Mouse (Mus musculus): ENCODE data around the gene Spef2.
"Not testable (repeated sequence)": the region's sequence is repeated elsewhere in the genome, so short reads cannot be mapped to it uniquely, and the experiment has no call there.

Spef2 gene

DNA sequence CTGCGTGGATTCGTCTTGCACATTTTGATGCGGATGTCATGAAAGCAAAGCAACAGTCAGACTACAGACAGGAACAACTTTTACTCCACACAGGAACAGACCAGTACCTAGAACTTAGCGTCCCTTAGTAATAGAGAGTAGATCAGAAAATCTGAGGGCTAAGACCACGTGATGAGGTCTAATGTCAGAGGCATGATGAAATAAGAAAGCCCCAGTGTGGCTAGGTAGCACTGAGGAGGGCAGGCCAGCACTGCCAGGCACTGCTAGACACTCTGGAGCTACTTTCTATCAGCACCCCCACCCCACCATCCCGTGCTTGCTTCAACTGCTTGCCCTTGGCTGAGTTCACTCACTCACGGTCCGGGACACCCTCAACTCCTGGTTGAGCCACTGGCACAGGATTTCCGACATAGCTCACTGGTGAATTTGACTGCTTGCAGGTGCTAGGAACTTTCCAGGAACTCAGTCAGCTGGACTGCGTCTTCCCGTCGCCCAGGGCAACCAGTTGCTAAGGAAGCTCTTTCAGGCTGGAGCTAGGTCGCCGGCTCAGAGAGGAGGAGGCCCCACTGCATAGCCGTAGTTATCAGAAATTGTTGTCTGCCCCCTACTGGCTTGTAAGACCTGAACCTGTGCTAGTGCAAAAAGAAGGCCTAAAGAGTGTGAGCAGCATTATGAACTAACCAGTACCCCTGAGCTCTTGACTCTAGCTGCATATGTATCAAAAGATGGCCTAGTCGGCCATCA is at the start of gene Spef2:
TSS of gene Spef2 (minus strand) at position 510 of the 744 bp plus-strand sequence.
- peak; percentile 67 for DNase-seq (ENCODE audit: inconsistent ontology term)

DNA sequence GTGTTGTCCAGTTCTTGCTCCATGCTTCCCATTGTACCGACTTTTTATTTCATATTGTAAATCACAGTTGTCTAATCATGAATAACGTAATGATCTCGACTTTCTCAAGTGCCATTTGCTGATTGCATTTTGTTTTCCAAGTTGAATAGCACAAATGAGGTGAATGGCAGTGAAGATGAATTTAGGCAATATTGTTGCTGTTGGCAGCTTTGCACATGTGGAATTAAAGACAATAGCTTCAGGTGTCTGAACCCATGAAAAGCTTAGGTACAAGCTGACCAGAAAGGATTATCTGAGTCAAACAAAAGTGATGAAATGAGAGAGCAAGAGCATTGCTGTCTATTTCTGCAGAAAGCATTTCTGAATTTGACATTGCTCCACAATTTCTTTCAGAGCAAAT is 45.5 kb upstream of the Spef2 start:
- no peak for DNase-seq (ENCODE audit: inconsistent ontology term)

DNA sequence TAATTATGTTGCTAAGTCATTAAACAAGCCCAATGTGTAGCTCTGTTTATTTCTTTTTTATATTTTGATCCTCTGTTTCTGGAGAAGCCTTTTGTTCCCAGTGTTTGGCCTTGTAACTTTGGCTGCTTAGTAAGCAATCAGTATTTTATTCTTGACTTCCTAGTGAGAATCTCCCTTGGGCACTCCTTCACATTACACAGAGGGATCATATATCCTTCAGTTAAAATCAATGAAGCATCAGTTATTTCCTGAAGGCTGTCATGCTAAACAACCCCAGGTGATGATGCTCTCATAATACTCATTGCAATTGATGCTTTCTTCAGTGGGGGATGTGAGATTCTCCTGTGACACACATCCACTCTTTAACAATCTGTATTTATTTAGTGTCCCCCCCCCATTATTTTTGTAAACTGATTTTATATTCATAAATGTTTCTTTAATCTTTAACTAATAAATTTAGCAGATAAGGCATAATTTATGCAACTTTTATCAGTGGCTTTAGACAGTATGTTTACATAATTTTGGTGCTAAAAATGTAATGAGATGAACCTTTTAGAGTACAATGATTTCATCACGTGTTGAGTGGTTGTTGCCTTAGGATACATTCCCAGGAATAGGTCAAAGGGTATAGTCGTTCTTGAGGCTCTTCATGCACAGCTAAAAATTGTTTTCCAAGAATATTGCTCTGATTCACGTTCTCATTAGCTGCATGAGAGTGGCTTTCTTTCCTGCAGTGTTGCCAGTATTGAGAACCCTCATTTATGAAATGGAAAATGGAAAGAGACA is 39.8 kb upstream of the Spef2 start:
- no peak for DNase-seq (ENCODE audit: inconsistent ontology term)

DNA sequence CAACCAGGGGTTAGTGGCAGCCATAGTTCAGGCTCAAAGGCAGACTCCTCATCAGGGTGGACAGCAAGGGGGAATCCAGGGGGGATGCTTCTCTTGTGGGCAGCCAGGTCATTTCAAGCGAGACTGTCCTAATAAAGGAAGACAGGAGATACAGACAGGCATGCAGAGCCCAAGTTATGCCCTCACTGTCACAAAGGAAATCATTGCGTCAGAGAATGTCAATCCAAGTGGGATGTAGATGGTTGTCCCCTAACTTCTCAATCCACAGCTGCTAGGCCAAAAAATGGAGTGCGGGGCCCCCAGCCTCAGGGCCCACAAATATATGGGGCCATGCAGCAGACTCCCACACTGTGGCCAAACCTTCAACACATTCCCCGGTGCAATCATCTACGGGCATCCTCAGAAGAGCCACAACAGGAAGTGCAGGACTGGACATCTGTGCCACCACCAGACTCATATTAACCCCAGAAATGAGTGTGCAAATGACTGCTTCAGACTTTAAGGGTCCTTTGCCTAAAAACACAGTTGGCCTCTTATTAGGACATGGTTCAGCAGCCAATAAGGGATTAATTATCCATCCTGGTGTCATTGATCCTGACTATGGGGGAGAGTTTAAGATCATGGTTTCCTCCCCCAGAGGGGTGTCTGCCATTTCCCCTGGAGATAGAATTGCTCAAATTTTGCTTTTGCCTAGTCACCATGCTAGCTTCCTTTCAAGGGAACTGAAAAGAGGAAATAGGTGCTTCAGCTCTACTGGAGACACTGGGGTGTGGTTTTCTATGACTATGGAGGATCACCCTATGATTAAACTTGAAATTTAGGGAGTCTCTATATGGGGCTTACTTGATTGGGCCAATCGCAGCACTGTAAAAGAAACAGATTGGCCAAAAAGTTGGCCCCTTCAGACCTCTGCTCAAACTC is 25.8 kb upstream of the Spef2 start:
- DNase-seq (ENCODE audit: inconsistent ontology term): not testable (repeated sequence)

DNA sequence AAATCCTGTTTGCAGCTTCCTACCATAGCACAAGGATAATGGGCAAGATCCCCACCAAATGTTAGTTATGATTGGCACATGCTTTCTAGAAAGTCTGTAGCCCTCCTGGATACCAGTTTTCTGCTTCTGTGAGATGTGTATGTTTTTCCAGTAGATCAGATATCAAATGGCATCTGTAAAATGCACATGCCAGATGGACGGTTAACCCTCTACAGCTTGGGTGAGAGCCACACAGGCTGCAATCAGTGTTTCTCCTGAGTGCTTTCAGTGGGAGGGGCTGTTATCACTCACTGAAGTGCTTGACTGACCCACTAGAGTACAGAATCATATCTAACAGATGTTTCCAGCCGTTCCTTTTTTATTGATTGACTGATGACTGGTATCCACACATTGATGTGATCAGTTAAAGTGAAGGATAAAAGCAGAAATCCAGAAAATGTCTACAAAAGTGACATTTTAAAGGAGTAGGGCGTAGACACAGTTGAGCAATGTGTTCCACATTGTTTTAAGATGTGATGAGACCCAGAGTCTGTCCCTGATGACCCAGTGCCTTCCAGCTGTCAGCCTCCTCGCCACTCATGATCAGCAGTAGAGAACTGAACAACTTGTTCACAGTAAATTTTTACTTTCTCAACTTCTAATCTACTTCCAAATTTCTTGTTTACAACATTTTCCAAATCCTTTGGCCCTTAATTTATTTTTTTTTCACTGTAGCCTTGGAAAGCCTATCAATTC is 19.7 kb upstream of the Spef2 start:
- no peak for DNase-seq (ENCODE audit: inconsistent ontology term)

DNA sequence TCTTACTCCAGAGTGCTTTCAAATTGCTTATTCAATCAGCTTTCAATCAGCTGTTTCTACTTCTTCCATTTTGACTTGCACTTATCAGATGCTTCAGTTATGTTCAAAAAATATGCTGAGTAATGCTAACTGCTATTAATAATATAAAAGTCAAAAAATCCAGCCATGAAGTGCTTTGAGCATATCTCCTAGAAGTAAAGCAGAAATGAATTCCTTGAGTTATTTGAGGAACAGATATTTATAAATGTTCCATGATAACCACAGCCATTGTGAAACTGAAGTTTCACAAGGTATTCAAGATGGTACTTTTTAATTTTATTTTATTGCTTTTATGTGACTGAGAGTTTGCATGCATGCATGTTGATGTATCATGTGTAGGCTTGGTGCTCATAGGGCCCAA is 18.4 kb upstream of the Spef2 start:
- DNase-seq (ENCODE audit: inconsistent ontology term): no peak

DNA sequence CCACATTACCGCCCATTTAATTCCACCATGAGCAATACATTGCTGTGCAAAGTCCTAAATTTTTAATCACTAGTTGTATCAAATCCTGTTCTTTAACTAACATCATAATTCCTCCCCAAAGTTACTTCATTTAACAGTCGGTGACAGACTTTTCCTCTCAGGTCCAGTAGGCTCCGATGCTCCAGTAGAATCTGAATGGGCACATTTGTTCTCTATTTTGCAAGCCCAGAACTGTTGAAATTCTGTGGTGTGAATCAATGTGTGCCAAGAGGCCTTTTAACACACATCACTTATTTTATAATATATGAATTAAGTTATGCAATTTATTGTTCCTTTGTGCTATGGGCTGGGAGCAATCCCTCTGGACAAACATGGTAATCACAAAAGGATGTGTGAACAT is 2.3 kb upstream of the Spef2 start:
- no peak for DNase-seq (ENCODE audit: inconsistent ontology term)

DNA sequence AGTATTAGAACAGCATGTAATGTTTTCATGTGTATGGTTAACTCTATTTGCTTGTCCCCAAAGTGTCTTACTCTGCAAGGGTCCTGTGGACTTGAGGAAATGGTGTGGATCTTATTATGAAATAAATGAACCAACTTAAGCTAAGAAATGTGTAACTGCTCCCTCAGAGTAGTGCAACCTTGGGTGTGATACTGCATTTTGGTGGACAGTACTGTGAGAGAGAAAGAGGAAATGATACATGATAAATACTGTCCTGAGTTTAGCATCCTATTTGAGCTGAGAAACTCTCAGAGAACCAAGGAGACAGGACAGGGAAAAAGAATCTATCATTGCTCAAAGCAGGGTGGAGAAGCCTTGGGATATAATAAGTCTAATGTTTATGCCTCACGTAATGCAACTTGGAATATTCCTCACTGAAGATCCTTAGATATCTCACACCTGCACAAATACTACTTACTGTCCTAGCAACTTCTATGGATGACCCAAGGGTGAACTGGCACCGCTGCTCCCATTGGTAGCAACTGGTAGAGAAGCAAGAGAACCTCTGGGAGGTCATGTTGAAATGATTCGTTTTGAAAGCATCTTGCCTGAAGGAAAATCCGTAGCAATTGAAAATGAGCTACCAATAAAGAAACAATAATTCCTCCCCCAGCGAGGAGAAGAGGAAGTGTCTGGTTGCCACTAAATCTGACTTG is 1.1 kb downstream of the Spef2 start:
- no peak for DNase-seq (ENCODE audit: inconsistent ontology term)

DNA sequence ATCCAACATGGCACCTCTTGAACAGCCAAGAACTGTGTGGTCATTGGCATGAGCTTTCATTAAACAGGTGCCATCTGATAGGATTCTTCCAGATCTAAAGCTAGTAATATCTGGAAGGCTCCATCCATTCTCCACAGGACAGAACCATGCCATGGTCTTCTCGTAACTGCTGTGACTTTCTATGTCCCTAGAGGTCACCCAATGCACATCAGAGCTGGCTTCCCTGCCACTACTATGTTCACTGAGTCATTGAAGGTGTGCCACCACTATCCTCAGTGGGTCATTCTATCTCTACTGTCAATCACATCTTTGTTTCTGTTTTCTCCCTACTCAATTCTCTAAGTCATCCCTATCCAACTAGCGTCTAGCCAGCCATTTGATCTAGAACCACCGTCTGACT is 6.5 kb downstream of the Spef2 start:
- DNase-seq (ENCODE audit: inconsistent ontology term): no peak

DNA sequence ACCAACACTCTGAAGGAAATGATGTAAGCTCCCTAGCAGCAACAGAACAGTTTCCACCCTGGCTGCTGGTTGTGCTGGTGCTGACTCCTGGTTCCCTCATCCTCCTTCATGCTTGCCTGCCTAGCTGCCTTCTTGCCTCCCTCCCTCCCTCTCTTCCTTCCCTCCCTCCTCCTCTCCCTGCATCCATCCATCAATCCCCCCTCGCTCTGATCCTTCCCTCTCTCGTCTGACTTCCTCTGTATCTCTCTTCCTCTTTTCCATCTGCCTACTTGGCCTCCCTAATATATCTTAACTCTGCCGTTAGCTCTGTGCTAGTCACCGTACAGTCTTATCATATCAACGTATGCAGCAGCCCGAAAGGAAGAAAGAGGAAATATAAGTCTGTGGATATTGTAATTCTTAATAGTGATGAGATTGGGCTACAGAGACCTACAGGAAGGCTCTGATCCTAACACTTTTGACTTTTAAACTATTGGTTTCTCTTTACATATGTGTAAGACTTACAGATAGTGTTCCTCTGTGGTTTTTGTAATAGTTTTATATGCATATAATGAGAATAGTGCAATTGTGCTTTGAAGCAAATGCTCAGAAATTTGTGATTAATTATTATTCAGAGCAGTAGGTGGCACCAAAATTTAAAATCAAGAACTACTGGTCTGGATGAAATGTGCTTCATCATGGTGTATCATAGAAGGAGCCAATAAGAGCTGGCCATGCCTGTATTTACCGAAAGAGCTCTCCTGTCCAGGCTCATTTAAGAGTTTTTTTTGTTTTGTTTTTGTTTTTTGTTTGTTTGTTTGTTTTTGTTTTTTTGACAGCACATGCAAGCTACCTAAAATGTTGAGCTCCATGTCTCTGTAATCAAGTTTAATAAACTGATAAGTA is 33.9 kb downstream of the Spef2 start:
- no peak for DNase-seq (ENCODE audit: inconsistent ontology term)

DNA sequence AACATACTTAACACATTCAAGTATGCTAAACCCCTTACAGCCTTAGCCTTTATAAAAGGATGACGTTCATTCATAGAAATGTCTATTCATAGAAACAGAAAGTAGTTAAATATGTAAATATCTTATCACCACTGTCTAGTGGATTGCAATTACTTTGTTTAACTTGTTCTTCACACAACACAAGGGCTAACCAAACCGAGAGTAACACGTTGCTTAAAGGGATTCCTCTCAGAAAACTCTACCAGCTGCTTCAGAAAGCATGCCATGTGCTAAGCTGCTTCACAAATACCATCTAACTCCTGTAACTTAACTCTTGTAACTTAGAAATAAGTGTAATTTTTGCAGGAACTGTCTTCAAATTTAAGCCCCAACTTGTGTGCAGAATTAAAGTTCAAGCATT is 35.0 kb downstream of the Spef2 start:
- DNase-seq (ENCODE audit: inconsistent ontology term): no peak

DNA sequence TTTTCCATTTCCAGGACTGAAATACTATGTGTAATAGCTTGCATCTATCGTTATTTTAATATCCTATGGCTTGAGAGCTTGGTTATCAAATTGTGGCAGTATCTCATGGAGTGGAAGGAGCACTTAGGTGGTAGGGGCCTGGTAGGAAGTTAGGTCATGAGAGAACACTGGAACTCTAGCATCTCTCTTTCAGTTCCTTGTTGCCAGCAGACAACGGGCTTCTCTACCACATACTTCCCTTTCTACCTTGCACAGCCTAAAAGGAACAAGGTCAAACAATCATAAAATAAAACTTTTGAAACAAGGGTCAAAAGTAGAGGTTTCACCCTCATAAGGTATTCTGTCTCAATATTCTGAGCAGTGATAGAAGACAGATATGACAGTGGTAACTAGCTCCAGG is 38.3 kb downstream of the Spef2 start:
- DNase-seq (ENCODE audit: inconsistent ontology term): no peak

DNA sequence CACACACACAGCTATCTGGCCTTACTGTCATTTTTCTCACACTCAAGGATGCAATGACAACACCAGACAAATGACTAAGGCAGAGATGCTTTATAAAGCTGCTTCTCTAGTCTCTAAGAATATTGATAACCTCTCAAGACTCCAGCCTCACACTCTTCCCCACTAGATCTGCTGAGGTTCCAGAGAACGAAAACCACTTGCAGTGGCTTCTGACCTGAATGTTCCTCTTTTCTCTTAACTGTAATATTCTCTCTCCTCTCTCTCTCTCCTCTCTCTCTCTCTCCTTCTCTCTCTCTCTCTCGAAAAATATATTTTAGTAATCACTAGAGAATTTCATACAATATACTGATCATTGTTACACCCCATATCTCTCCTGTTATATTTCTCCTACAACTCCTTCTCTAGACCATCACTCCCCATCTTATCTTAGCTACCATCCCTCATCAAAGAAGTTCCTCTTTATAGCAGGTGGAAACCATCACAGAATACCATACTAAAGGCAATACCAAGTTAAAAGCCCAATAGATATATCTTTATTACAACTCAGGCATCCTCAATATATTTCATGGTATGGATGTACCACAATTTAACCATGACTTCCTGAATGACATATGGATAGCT is 42.7 kb downstream of the Spef2 start:
- no peak for DNase-seq (ENCODE audit: inconsistent ontology term)

DNA sequence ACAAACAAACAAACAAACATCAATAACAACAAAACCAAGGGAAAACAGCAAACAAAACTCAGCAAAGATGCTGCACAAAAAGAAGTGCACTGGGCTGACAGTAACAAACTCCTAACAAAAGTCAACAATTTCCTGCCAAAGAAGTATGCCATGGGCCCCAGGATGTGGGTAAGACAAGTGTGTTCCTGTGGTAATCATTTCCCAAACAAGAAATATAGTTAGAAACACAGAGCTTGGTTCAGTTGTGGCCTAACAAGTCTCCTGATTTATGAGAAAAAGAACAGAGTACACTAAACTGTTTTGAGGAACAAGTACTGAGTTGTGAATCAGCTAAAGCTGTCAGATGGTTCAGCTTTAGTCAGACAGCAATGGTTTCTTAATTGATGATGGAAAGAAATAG is 46.8 kb downstream of the Spef2 start:
- DNase-seq (ENCODE audit: inconsistent ontology term): no peak

DNA sequence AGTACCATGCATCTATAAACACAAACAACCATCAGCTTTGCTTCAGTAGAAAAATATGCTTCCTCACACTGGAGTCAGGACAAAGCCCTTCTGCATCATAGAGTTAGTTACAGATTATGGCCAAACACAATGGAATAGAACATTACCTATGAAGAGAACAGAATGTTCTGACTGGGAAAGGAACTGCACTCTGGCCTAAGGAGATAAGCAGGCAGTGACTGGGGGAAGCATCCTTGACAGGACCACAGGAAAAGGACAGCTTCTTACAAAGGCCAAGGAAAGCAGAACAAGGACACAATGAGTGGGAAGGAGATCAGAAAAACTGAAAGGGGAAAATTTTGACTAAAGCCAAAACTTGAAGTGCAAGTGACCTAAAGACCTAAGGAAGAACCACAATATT is 56.9 kb downstream of the Spef2 start:
- no peak for DNase-seq (ENCODE audit: inconsistent ontology term)

DNA sequence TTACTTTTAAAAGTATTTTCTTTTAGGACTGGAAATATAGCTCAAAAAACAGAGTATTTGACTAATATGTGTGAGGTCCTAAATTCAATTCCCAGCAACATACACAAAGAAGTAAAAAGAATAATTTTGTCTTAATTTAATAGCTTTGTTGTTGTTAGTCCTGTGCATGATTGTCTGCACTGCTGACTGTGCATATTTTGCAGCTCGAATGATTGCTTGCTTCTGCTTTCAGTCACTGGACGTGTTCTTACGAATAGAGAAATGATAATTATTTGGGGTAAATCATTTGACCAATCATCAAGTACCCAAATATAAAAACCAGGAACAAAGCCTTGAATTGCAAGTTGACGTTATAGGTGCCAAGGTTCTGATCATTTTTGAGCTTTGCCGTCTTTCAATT is 57.8 kb downstream of the Spef2 start:
- no peak for DNase-seq (ENCODE audit: inconsistent ontology term)

DNA sequence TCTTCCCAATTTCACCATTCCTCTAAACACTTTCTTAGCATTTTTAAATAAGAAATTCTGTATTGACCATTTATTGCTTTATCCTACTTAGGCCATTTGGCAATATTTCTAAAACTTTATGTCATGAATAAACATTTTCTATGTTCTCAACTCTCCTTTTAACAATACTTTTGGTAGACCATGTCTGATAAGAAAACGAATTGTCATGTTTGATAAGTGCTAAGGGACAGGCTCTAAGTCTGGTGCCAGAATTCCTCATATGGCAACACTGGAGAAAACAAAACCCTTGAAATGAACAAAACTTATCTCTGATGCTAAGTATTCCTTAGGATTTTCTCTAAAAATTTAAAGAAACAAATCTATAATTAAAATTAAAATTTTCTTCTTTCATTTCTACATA is 58.2 kb downstream of the Spef2 start:
- no peak for DNase-seq (ENCODE audit: inconsistent ontology term)

DNA sequence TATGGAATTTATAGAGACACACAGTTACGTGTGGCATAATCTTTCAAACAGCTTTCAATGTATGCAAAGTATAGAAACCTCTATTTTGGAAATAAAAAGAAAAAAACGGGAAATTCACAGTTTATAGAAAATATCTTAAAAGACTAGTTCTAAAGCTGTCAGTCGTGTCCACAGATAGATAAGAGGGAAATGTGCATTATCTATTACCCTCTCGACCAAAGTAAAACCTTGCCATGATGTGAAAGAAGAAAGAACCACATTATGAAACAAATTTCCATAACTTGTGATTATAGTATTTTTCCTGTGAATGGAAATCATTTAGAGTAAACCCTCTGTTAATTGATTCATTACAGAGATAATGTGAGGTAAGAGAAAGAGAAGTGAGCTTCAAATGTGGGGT is 65.2 kb downstream of the Spef2 start:
- DNase-seq (ENCODE audit: inconsistent ontology term): no peak

DNA sequence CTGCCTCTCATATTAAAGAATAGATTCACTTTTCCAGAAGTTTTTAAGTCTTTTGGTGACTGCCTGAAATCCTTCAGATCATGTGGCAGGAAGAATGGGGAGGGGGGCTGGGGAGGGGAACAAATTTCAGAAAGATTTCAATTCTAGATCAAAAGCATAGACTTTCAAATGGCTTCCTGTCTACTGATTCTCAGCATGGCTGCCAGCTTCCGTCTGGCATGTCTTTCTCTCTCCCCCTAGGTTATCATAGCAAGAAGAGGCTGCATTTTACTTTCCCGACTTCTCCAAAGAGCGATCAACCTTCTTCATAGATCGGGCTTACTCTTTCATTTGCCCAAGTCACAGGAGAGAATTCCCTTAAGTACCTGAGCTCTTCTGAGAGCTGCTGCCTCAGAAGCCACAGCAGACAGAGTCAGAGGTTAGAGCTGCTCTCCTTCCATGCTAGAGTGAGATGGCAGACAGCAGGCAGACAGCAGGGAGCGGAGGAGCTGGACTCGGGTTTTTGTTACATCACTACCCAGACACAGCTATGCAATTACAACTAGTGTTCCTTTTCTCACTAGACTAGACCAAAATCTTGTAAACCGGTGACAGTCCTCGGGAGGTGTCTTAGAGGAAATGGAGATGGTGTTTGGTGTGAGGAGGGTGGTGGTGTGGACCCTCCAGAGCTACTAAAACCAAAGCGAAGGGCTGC is 71.2 kb downstream of the Spef2 start:
- no peak for DNase-seq (ENCODE audit: inconsistent ontology term)
